Mouse (Mus musculus) left cerebral cortex, postnatal 36 days (tissue): Measurements from ENCODE around the gene Kdelr1. TPM values are rescaled to one million over a fixed set of nuclear protein-coding genes. Genes with fewer than 3 reads are reported as not detected.

Source experiments
- total RNA-seq, 2 experiments: library from RNA; stranded (reverse); gene quantifications; 2 replicates each; pipeline ENCODE4 v1.2.3; 2021

The Kdelr1 gene
- total RNA-seq, 2 experiments from 2014 or later, result 71.0 to 80.0 TPM

Other genes starting within 250 kb of the Kdelr1 start
- gene Rasip1, start 245.3 kb upstream of the Kdelr1 start, total RNA-seq, result 1 to 10 TPM; 6.9 to 8.0 TPM
- 1 to 10 TPM; 4.1 to 5.1 TPM for gene Mamstr, start 232.8 kb upstream of the Kdelr1 start, total RNA-seq
- under 1 TPM in 1 of 2 experiments, not detected in 1; 0.63 TPM for gene Fut2, start 206.4 kb upstream of the Kdelr1 start, total RNA-seq
- gene Ntn5, start 188.8 kb upstream of the Kdelr1 start, total RNA-seq, result 1 to 10 TPM; 4.2 to 5.7 TPM
- gene Sec1, start 178.4 kb upstream of the Kdelr1 start, total RNA-seq, result under 1 TPM; 0.37 to 0.48 TPM
- gene Car11, start 172.9 kb upstream of the Kdelr1 start, total RNA-seq, result 100 to 1,000 TPM; 209 to 228 TPM
- gene Dbp, start 167.7 kb upstream of the Kdelr1 start, total RNA-seq, result 100 to 1,000 TPM; 128 to 138 TPM
- 100 to 1,000 TPM; 284 to 337 TPM for gene Rpl18, start 157.3 kb upstream of the Kdelr1 start, total RNA-seq
- gene Sphk2, start 154.8 kb upstream of the Kdelr1 start, total RNA-seq, result 10 to 100 TPM; 29.9 to 30.0 TPM
- not detected for gene Fam83e, start 151.6 kb upstream of the Kdelr1 start, total RNA-seq
- not detected for gene Spaca4, start 147.0 kb upstream of the Kdelr1 start, total RNA-seq
- gene Lmtk3, start 89.0 kb upstream of the Kdelr1 start, total RNA-seq, result 100 to 1,000 TPM; 225 to 267 TPM
- gene Sult2b1, start 88.1 kb upstream of the Kdelr1 start, total RNA-seq, result 10 to 100 TPM; 11.4 to 13.8 TPM
- 100 to 1,000 TPM; 199 to 210 TPM for gene Cyth2, start 58.2 kb upstream of the Kdelr1 start, total RNA-seq
- 1 to 10 TPM; 2.3 to 3.0 TPM for gene Kcnj14, start 48.0 kb upstream of the Kdelr1 start, total RNA-seq
- 10 to 100 TPM; 19.5 to 21.0 TPM for gene Grwd1, start 41.8 kb upstream of the Kdelr1 start, total RNA-seq
- gene Grin2d, start 5.6 kb downstream of the Kdelr1 start, total RNA-seq, result 10 to 100 TPM; 10.2 to 12.3 TPM
- gene Syngr4, start 23.9 kb downstream of the Kdelr1 start, total RNA-seq, result not detected
- 10 to 100 TPM; 21.8 to 22.0 TPM for gene Tmem143, start 24.2 kb downstream of the Kdelr1 start, total RNA-seq
- 1 to 10 TPM; 2.9 to 4.1 TPM for gene Emp3, start 48.6 kb downstream of the Kdelr1 start, total RNA-seq
- 1 to 10 TPM; 2.3 to 2.9 TPM for gene Ccdc114, start 51.3 kb downstream of the Kdelr1 start, total RNA-seq
- 1 to 10 TPM; 1.6 to 3.8 TPM for gene Abcc6, start 157.5 kb downstream of the Kdelr1 start, total RNA-seq
- gene Nomo1, start 160.9 kb downstream of the Kdelr1 start, total RNA-seq, result 100 to 1,000 TPM; 103 to 113 TPM
- gene Kcnj11, start 228.0 kb downstream of the Kdelr1 start, total RNA-seq, result 10 to 100 TPM; 41.3 to 44.6 TPM